Mouse (Mus musculus) forebrain, embryonic 14.5 days (tissue): ENCODE measurements around the gene Acsl5. TPM values are rescaled to one million over a fixed set of nuclear protein-coding genes. Genes with fewer than 3 reads are reported as not detected.

Experiments used
- ATAC-seq: fragments of 200-750 bp; cut with Nextera tagmentation; 2 replicates; pipeline ENCODE4 v1.8.0; 2017; ENCODE audit warnings: mild to moderate bottlenecking, moderate library complexity
- DNase-seq: peaks from one replicate; pipeline ENCODE4 v3.0.0-alpha.2; 2015; ENCODE audit warnings: low spot score
- H3K27ac ChIP-seq: fragments of 300-500 bp; sonication (generic); 2 replicates; pipeline ENCODE4 v1.5.1; 2014; ENCODE audit warnings: low read depth, mild to moderate bottlenecking, control low read depth, low read length, moderate library complexity
- H3K27me3 ChIP-seq: fragments of 300-500 bp; sonication (generic); replicated peaks from 2 replicates; pipeline ENCODE4 v1.6.1; 2014; ENCODE audit warnings: low read length, control low read depth, mixed read lengths; ENCODE audit not compliant: control insufficient read depth, insufficient read depth
- H3K36me3 ChIP-seq: fragments of 300-500 bp; sonication (generic); 2 replicates; pipeline ENCODE4 v1.6.1; 2014; ENCODE audit warnings: low read length, control low read depth; ENCODE audit not compliant: control insufficient read depth, insufficient read depth
- H3K4me1 ChIP-seq: fragments of 300-500 bp; sonication (generic); 2 replicates; pipeline ENCODE4 v1.6.1; 2014; ENCODE audit warnings: antibody characterized with exemption, low read length, control low read depth; ENCODE audit not compliant: control insufficient read depth, insufficient read depth
- H3K4me2 ChIP-seq: fragments of 300-500 bp; sonication (generic); 2 replicates; pipeline ENCODE4 v1.6.1; 2014; ENCODE audit warnings: mild to moderate bottlenecking, control low read depth, low read length
- H3K4me3 ChIP-seq: fragments of 300-500 bp; sonication (generic); 2 replicates; pipeline ENCODE4 v1.5.1; 2014; ENCODE audit warnings: low read depth, low read length, control low read depth
- H3K9ac ChIP-seq: fragments of 300-500 bp; sonication (generic); 2 replicates; pipeline ENCODE4 v1.6.1; 2014; ENCODE audit warnings: mild to moderate bottlenecking, low read length, control low read depth, moderate library complexity
- H3K9me3 ChIP-seq: fragments of 300-500 bp; sonication (generic); replicated peaks from 2 replicates; pipeline ENCODE4 v1.6.1; 2016; ENCODE audit warnings: low read length, control low read depth, mixed read lengths; ENCODE audit not compliant: control insufficient read depth
- WGBS: fragments of 180-500 bp; shearing (Covaris S2); extraction: QIAGEN DNeasy Blood & Tissue Kit; methylation state at CpG from one replicate; pipeline ENCODE4 v1.1.7; 2014; 5-methylcytosine and 5-hydroxymethylcytosine counted together
- polyA plus RNA-seq: library from polyadenylated mRNA; unstranded; fragments of >200 nt; fragmentation: Nextera tagmentation; extraction: Ambion mirVana; gene quantifications from 2 replicates; pipeline ENCODE4 v1.2.1, GENCODE M21; 2014

Gene Acsl5
- polyA plus RNA-seq, 1 experiment from 2014 or later, result 7.7 TPM

DNA sequence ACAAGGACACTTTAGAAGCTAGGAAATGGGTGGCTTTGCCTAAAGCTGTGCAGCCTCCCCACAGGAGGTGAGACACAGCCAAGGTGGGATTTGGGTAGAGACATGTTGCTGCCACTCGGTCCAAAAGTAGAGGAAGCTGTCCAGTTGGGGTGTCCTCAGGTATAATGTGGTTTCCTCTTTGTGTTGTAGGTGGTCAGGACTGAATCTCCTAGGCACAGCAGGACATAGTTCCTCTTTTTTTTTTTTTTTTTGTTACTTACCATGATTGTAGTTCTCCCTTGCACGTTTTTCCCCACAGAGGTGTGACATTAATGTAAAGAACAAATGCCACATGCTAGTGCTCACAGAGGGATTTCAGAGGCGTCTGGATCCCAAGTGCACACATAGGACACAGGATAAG is 13.5 kb downstream of the Acsl5 start:
- H3K27ac ChIP-seq, result no peak overlapping the region
- no peak for ATAC-seq
- H3K36me3 ChIP-seq, result no peaks in the 10 kb centered on the region
- no peaks in the 10 kb centered on the region for H3K9me3 ChIP-seq
- no peaks in the 10 kb centered on the region for H3K4me1 ChIP-seq
- H3K27me3 ChIP-seq, result no peaks in the 10 kb centered on the region
- no peak overlapping the region for H3K9ac ChIP-seq
- no peak overlapping the region for H3K4me2 ChIP-seq
- no peak overlapping the region for H3K4me3 ChIP-seq
- WGBS, result 77% methylated on average over 3 of the region's 3 CpGs
- DNase-seq, result no peak

GRCm38 (mm10) chr19:55266786-55267185 is 15.0 kb downstream of the Acsl5 start:
- DNase-seq (no peak), ATAC-seq (no peak)
- WGBS, result 89% methylated on average over 3 of the region's 3 CpGs
- H3K9me3 ChIP-seq, result no peaks in the 10 kb centered on the region
- no peak overlapping the region for H3K4me3 ChIP-seq
- no peak overlapping the region for H3K27ac ChIP-seq
- H3K4me1 ChIP-seq, result no peaks in the 10 kb centered on the region
- H3K27me3 ChIP-seq, result no peaks in the 10 kb centered on the region
- no peak overlapping the region for H3K9ac ChIP-seq
- no peaks in the 10 kb centered on the region for H3K36me3 ChIP-seq
- H3K4me2 ChIP-seq, result no peak overlapping the region

DNA sequence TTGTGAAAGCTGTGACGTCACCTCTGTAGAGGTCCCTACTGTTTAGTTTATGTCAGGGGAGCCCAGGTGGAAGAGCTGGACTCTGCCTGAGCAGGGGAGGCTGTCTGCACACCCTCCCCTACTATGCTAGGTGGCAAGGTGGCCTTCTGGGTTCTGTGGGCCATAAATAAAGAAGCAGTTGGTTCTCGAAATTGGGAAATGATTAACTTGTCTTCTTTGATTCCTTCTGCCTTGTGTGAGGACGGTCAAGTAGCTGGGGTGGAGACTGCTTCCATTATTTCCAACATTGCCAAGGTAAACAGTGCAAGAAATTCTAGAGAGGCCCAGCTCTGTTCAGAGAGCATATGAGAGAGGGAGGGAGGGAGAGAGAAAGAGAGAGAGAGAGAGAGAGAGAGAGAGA is 16.4 kb downstream of the Acsl5 start:
- DNase-seq (no peak), ATAC-seq (no peak)
- H3K27me3 ChIP-seq, result no peaks in the 10 kb centered on the region
- H3K4me2 ChIP-seq, result no peak overlapping the region
- no peak overlapping the region for H3K9ac ChIP-seq
- H3K27ac ChIP-seq, result no peak overlapping the region
- H3K4me1 ChIP-seq, result no peaks in the 10 kb centered on the region
- no peak overlapping the region for H3K4me3 ChIP-seq
- WGBS, result 79% methylated on average over 3 of the region's 3 CpGs
- H3K36me3 ChIP-seq, result no peaks in the 10 kb centered on the region
- H3K9me3 ChIP-seq, result no peaks in the 10 kb centered on the region

DNA sequence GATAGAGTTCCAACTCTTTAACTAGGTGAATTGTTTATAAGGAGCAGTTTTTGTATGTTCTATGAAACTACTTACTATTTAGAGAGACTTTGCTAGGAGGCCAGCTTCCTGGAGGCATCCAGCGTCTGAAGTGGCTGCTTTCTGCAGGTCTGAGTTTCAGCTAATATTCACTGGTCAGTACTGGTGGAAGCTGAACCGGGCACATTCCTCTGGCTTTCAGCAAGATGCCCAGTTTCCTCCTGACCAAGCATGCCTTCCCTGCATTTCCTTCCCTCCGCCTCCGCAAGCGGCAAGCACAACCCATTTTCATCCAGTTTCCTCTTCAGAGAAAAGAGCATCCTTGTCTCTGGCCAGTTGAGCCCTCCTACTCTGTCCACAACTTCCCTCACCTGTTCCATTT is 17.3 kb downstream of the Acsl5 start:
- Histone ChIP-seq H3K36me3 (no peaks in the 10 kb centered on the region), H3K4me2 (no peak overlapping the region), H3K9ac (no peak overlapping the region), H3K27ac (no peak overlapping the region), H3K4me1 (no peaks in the 10 kb centered on the region), H3K27me3 (no peaks in the 10 kb centered on the region), H3K9me3 (no peaks in the 10 kb centered on the region), H3K4me3 (no peak overlapping the region)
- DNase-seq (no peak), ATAC-seq (no peak)
- WGBS, result 91% methylated on average over 5 of the region's 5 CpGs

DNA sequence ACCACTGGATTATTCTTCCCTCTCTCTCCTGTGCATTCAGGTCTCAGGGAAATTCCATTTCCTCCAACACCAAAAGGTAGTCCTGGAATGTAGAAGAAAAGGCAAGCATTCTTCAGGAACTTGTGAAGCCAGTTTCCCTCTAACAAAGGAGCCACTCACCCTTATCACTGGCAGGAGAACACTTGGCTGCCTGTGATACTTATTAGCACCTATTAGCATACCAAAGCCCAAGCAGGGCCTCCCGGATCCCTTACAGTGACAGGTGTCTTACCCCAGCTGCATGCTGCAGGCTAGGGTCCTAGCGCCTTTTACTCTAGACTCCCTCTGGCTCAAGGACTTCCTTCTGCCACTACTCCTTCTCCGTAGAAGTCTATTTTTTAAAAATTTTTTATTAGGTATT is 19.7 kb downstream of the Acsl5 start:
- H3K27me3 ChIP-seq, result no peaks in the 10 kb centered on the region
- peak; percentile 41 for DNase-seq
- no peaks in the 10 kb centered on the region for H3K9me3 ChIP-seq
- H3K36me3 ChIP-seq, result no peaks in the 10 kb centered on the region
- ATAC-seq, result no peak
- H3K4me2 ChIP-seq, result no peak overlapping the region
- H3K4me1 ChIP-seq, result no peaks in the 10 kb centered on the region
- WGBS, result 12% methylated on average over 3 of the region's 3 CpGs
- no peak overlapping the region for H3K4me3 ChIP-seq
- H3K9ac ChIP-seq, result no peak overlapping the region
- no peak overlapping the region for H3K27ac ChIP-seq

GRCm38 (mm10) chr19:55273340-55273739 is 21.6 kb downstream of the Acsl5 start:
- H3K36me3 ChIP-seq, result no peaks in the 10 kb centered on the region
- DNase-seq, result no peak
- H3K27ac ChIP-seq, result no peak overlapping the region
- H3K4me3 ChIP-seq, result no peak overlapping the region
- H3K27me3 ChIP-seq, result no peaks in the 10 kb centered on the region
- no peak overlapping the region for H3K4me2 ChIP-seq
- H3K4me1 ChIP-seq, result no peaks in the 10 kb centered on the region
- 88% methylated on average over 6 of the region's 6 CpGs for WGBS
- no peaks in the 10 kb centered on the region for H3K9me3 ChIP-seq
- ATAC-seq, result no peak
- no peak overlapping the region for H3K9ac ChIP-seq

DNA sequence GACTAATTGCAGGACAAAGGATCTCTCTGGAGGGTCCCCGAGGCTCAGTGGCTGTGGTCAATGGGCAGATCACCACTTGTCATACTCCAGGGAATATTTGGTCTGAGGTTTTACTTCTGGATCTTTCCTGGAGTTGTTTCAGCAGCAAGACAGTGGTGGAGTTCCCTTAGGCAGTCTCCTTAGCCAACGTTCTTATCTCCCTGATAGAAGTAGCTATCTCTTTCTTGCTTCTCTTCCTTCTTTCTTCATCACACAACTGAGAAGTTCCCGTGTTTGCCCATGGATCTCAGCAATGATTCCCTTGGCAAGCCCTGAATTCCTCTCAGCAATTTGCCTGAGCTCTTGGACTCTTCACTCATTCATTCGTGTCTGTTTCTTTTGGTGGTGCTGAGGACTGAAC is 24.4 kb downstream of the Acsl5 start:
- H3K27me3 ChIP-seq, result no peaks in the 10 kb centered on the region
- no peaks in the 10 kb centered on the region for H3K4me1 ChIP-seq
- ATAC-seq, result no peak
- H3K9me3 ChIP-seq, result no peaks in the 10 kb centered on the region
- H3K9ac ChIP-seq, result no peak overlapping the region
- 70% methylated on average over 4 of the region's 4 CpGs for WGBS
- no peaks in the 10 kb centered on the region for H3K36me3 ChIP-seq
- no peak overlapping the region for H3K4me2 ChIP-seq
- H3K27ac ChIP-seq, result no peak overlapping the region
- no peak for DNase-seq
- no peak overlapping the region for H3K4me3 ChIP-seq

DNA sequence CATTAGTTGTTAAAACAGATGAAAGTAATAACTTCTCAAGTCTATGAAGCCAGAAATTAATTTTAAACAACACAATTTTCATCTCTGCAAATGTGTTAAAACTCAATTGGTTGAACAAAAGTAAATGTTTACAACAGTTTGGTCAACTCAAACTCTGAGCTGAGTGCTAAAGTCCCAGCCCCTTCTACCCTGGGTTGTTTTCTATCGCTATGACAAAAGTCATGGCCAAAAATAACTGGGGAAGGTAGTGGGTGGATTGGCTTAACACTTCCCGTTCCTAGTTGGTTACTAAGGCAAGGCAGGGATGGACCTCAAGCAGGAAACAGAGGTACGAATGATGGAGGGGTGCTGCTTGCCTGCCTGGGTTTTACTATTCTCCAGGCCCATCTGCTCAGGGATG is 25.0 kb downstream of the Acsl5 start:
- DNase-seq (no peak), ATAC-seq (no peak)
- no peaks in the 10 kb centered on the region for H3K4me1 ChIP-seq
- no peak overlapping the region for H3K9ac ChIP-seq
- no peaks in the 10 kb centered on the region for H3K9me3 ChIP-seq
- no peak overlapping the region for H3K27ac ChIP-seq
- H3K36me3 ChIP-seq, result no peaks in the 10 kb centered on the region
- WGBS, result over 99% methylated on average over 3 of the region's 3 CpGs
- H3K4me3 ChIP-seq, result no peak overlapping the region
- no peaks in the 10 kb centered on the region for H3K27me3 ChIP-seq
- H3K4me2 ChIP-seq, result no peak overlapping the region

- H3K9ac ChIP-seq, result no peak overlapping the region
- no peaks in the 10 kb centered on the region for H3K9me3 ChIP-seq
- H3K4me3 ChIP-seq, result no peak overlapping the region
- H3K36me3 ChIP-seq, result no peaks in the 10 kb centered on the region
- no peaks in the 10 kb centered on the region for H3K4me1 ChIP-seq
- DNase-seq (no peak), ATAC-seq (no peak)
- no peak overlapping the region for H3K4me2 ChIP-seq
- no peak overlapping the region for H3K27ac ChIP-seq
- H3K27me3 ChIP-seq, result no peaks in the 10 kb centered on the region
- 93% methylated on average over 4 of the region's 4 CpGs for WGBS
Measured at GRCm38 (mm10) chr19:55284093-55284492, 32.4 kb downstream of the Acsl5 start.

- Histone ChIP-seq H3K27ac (no peak overlapping the region), H3K27me3 (no peaks in the 10 kb centered on the region), H3K4me3 (no peak overlapping the region), H3K4me2 (no peak overlapping the region), H3K4me1 (no peaks in the 10 kb centered on the region), H3K9ac (no peak overlapping the region), H3K9me3 (no peaks in the 10 kb centered on the region), H3K36me3 (no peaks in the 10 kb centered on the region; the same call in 1 of the 2 replicates)
- ATAC-seq (no peak), DNase-seq (no peak)
- 90% methylated on average over 4 of the region's 4 CpGs for WGBS
Measured at GRCm38 (mm10) chr19:55286034-55286433, 34.3 kb downstream of the Acsl5 start.
